Mouse (Mus musculus): ENCODE measurements around the gene Sdhd. TPM values are rescaled to one million over a fixed set of nuclear protein-coding genes. Genes with fewer than 3 reads are reported as not detected.

The Sdhd gene
- total and polyA plus RNA-seq, 2 experiments from 2014 or later: 214 to 308 TPM

DNA sequence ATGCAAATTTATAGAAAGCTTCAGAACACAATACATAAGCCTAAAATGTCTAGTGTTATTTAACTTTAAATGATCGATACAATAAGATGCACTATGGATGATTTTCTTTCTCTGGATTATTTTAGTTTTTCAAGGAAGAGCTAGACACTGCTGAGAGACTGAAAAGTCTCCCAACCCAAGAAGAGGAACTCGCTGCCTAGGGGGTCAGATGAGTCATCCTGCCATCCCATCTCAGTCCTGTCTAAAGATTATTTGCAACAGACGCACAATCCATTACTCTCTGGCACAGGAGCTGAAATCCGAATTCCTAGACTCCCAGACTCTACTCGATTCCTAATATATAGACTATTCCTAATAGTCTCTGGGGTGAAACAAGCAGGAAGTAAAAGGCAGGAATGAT is 51.4 kb downstream of the Sdhd start:
- H3K9ac ChIP-seq (replicated peaks; ENCODE audit: low read length, poor library complexity, severe bottlenecking): no peak overlapping the region
- no peak for TF ChIP-seq CTCF (IDR thresholded peaks at IDR 0.05)
- no peaks in the 10 kb centered on the region for H3K9me3 ChIP-seq (ENCODE audit: low read length)
- H3K36me3 ChIP-seq (ENCODE audit: insufficient read depth, low read length): no peaks in the 10 kb centered on the region
- no peak for DNase-seq (ENCODE audit: low spot score)
- H3K4me2 ChIP-seq (ENCODE audit: low read depth, low read length, poor library complexity, severe bottlenecking): no peak overlapping the region
- no peak for ATAC-seq (ENCODE audit: low FRiP score)
- H3K27ac ChIP-seq (ENCODE audit: low read depth, low read length): no peak overlapping the region
- WGBS: 82% methylated on average over 5 of the region's 5 CpGs
- no peak overlapping the region for H3K4me3 ChIP-seq (ENCODE audit: low read depth, low read length)
- no peaks in the 10 kb centered on the region for H3K27me3 ChIP-seq (ENCODE audit: insufficient read depth, low read length)
- no peaks in the 10 kb centered on the region for H3K4me1 ChIP-seq (ENCODE audit: insufficient read depth, low read length)

DNA sequence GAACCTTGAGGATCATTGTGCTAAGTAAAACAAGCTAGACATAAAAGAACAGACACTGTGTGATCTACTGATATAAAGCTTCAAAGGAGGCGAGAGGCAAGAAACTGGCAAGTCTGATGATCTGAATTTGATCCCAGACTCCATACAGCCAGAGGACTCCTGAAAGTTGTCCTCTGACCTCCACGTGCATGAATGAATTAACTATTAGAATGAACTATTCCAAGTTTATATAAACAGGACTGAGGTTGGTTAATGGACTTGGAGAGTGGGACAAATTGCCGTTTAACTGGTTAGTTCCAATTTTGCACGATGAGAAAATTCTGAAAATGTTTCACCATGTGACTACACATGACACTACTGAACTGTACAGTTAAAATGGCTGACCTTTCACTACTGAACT is 54.7 kb downstream of the Sdhd start:
- no peak for ATAC-seq (ENCODE audit: low FRiP score)
- H3K4me2 ChIP-seq (ENCODE audit: low read depth, low read length, poor library complexity, severe bottlenecking): no peak overlapping the region
- no peak overlapping the region for H3K9ac ChIP-seq (replicated peaks; ENCODE audit: low read length, poor library complexity, severe bottlenecking)
- H3K27ac ChIP-seq (ENCODE audit: low read depth, low read length): no peak overlapping the region
- no peaks in the 10 kb centered on the region for H3K4me1 ChIP-seq (ENCODE audit: insufficient read depth, low read length)
- 92% methylated on average over 4 of the region's 4 CpGs for WGBS
- no peak overlapping the region for H3K4me3 ChIP-seq (ENCODE audit: low read depth, low read length)
- TF ChIP-seq CTCF (IDR thresholded peaks at IDR 0.05): no peak
- H3K27me3 ChIP-seq (ENCODE audit: insufficient read depth, low read length): no peaks in the 10 kb centered on the region
- H3K36me3 ChIP-seq (ENCODE audit: insufficient read depth, low read length): no peaks in the 10 kb centered on the region
- H3K9me3 ChIP-seq (ENCODE audit: low read length): no peaks in the 10 kb centered on the region
- DNase-seq (ENCODE audit: low spot score): no peak

DNA sequence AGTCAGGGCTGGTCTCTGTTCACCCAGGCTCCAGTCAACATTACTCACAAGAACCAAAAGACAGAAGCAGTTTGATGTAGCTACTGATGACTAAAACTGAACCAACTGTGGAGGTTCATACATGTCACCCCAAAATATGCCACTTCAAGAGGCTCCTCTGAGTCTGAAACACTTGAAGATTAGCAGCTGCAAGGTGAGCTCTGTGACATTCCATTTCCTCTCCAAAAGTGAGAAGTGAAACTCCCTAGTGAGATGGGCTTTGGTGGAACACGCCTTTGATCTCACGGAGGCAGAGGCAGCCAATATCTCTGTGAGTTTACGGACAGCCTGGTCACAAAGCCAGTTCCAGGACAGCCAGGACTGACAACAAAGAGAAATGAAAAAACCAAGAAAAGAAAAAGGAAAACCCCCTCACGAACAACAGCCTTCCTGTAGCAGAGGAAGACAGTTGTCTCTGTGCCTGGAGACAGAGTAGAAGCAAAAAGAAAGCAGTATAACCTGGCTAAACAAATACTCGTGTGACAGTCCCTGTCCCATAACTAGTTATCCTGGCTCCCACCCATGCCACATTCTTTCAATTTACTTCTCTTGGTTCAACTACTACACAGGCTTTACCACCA is 55.6 kb downstream of the Sdhd start:
- H3K4me2 ChIP-seq (ENCODE audit: low read depth, low read length, poor library complexity, severe bottlenecking): no peak overlapping the region
- no peaks in the 10 kb centered on the region for H3K4me1 ChIP-seq (ENCODE audit: insufficient read depth, low read length)
- DNase-seq (ENCODE audit: low spot score) (no peak), ATAC-seq (ENCODE audit: low FRiP score) (no peak)
- 38% methylated on average over 5 of the region's 5 CpGs for WGBS
- no peak overlapping the region for H3K9ac ChIP-seq (replicated peaks; ENCODE audit: low read length, poor library complexity, severe bottlenecking)
- H3K27me3 ChIP-seq (ENCODE audit: insufficient read depth, low read length): no peaks in the 10 kb centered on the region
- H3K27ac ChIP-seq (ENCODE audit: low read depth, low read length): no peak overlapping the region
- no peak for TF ChIP-seq CTCF (IDR thresholded peaks at IDR 0.05)
- no peak overlapping the region for H3K4me3 ChIP-seq (ENCODE audit: low read depth, low read length)
- H3K9me3 ChIP-seq (ENCODE audit: low read length): no peaks in the 10 kb centered on the region
- H3K36me3 ChIP-seq (ENCODE audit: insufficient read depth, low read length): no peaks in the 10 kb centered on the region

Other genes with a start within 250 kb of the Sdhd start
- 0.33 TPM in 1 of 2 replicates, not detected in the other for gene Plet1, start 109.3 kb downstream of the Sdhd start, total RNA-seq (2014; rRNA removed)
- gene Plet1, start 109.3 kb downstream of the Sdhd start, polyA plus RNA-seq (2015; fragmentation: Nextera tagmentation; extraction: Ambion mirVana): 0.52 and 0.80 TPM in 2 replicates
- gene Pts, start 75.1 kb downstream of the Sdhd start, total RNA-seq (2014; rRNA removed): 76.6 and 82.3 TPM in 2 replicates
- gene Pts, start 75.1 kb downstream of the Sdhd start, polyA plus RNA-seq (2015; fragmentation: Nextera tagmentation; extraction: Ambion mirVana): 116 and 119 TPM in 2 replicates
- 18.2 and 20.5 TPM in 2 replicates for gene Il18, start 49.0 kb downstream of the Sdhd start, total RNA-seq (2014; rRNA removed)
- gene Il18, start 49.0 kb downstream of the Sdhd start, polyA plus RNA-seq (2015; fragmentation: Nextera tagmentation; extraction: Ambion mirVana): 35.0 and 37.8 TPM in 2 replicates
- 0.14 and 0.49 TPM in 2 replicates for gene Bco2, start 48.6 kb downstream of the Sdhd start, total RNA-seq (2014; rRNA removed)
- 0.42 and 0.48 TPM in 2 replicates for gene Bco2, start 48.6 kb downstream of the Sdhd start, polyA plus RNA-seq (2015; fragmentation: Nextera tagmentation; extraction: Ambion mirVana)
- not detected in 2 replicates for gene Tex12, start 42.5 kb downstream of the Sdhd start, total RNA-seq (2014; rRNA removed)
- gene Tex12, start 42.5 kb downstream of the Sdhd start, polyA plus RNA-seq (2015; fragmentation: Nextera tagmentation; extraction: Ambion mirVana): not detected in 2 replicates
- gene Timm8b, start 98 bp upstream of the Sdhd start, total RNA-seq (2014; rRNA removed): 185 and 193 TPM in 2 replicates
- gene Timm8b, start 98 bp upstream of the Sdhd start, polyA plus RNA-seq (2015; fragmentation: Nextera tagmentation; extraction: Ambion mirVana): 404 and 419 TPM in 2 replicates
- 1.3 and 15.0 TPM in 2 replicates for gene Pih1d2, start 13.5 kb upstream of the Sdhd start, total RNA-seq (2014; rRNA removed)
- 3.3 and 6.1 TPM in 2 replicates for gene Pih1d2, start 13.5 kb upstream of the Sdhd start, polyA plus RNA-seq (2015; fragmentation: Nextera tagmentation; extraction: Ambion mirVana)
- 10.9 and 19.3 TPM in 2 replicates for gene Nkapd1, start 13.7 kb upstream of the Sdhd start, total RNA-seq (2014; rRNA removed)
- gene Nkapd1, start 13.7 kb upstream of the Sdhd start, polyA plus RNA-seq (2015; fragmentation: Nextera tagmentation; extraction: Ambion mirVana): 18.7 and 22.5 TPM in 2 replicates
- gene Dlat, start 56.0 kb upstream of the Sdhd start, total RNA-seq (2014; rRNA removed): 67.4 and 70.3 TPM in 2 replicates
- gene Dlat, start 56.0 kb upstream of the Sdhd start, polyA plus RNA-seq (2015; fragmentation: Nextera tagmentation; extraction: Ambion mirVana): 58.7 and 59.1 TPM in 2 replicates
- 33.3 and 52.6 TPM in 2 replicates for gene Dixdc1, start 135.7 kb upstream of the Sdhd start, total RNA-seq (2014; rRNA removed)
- 26.1 and 28.6 TPM in 2 replicates for gene Dixdc1, start 135.7 kb upstream of the Sdhd start, polyA plus RNA-seq (2015; fragmentation: Nextera tagmentation; extraction: Ambion mirVana)
- gene 2310030G06Rik, start 142.7 kb upstream of the Sdhd start, total RNA-seq (2014; rRNA removed): 1.3 and 1.5 TPM in 2 replicates
- gene 2310030G06Rik, start 142.7 kb upstream of the Sdhd start, polyA plus RNA-seq (2015; fragmentation: Nextera tagmentation; extraction: Ambion mirVana): 2.9 and 3.3 TPM in 2 replicates
- 6.2 and 11.3 TPM in 2 replicates for gene Cryab, start 147.5 kb upstream of the Sdhd start, total RNA-seq (2014; rRNA removed)
- gene Cryab, start 147.5 kb upstream of the Sdhd start, polyA plus RNA-seq (2015; fragmentation: Nextera tagmentation; extraction: Ambion mirVana): 18.7 and 19.7 TPM in 2 replicates
- gene Hspb2, start 148.5 kb upstream of the Sdhd start, total RNA-seq (2014; rRNA removed): 1.1 and 5.2 TPM in 2 replicates
- 2.5 and 2.6 TPM in 2 replicates for gene Hspb2, start 148.5 kb upstream of the Sdhd start, polyA plus RNA-seq (2015; fragmentation: Nextera tagmentation; extraction: Ambion mirVana)
- gene Fdxacb1, start 164.4 kb upstream of the Sdhd start, total RNA-seq (2014; rRNA removed): 9.7 and 14.1 TPM in 2 replicates
- 9.2 and 13.1 TPM in 2 replicates for gene Fdxacb1, start 164.4 kb upstream of the Sdhd start, polyA plus RNA-seq (2015; fragmentation: Nextera tagmentation; extraction: Ambion mirVana)
- 97.6 and 106 TPM in 2 replicates for gene Alg9, start 171.2 kb upstream of the Sdhd start, total RNA-seq (2014; rRNA removed)
- 51.4 and 57.3 TPM in 2 replicates for gene Alg9, start 171.2 kb upstream of the Sdhd start, polyA plus RNA-seq (2015; fragmentation: Nextera tagmentation; extraction: Ambion mirVana)
- gene 1110032A03Rik, start 171.7 kb upstream of the Sdhd start, total RNA-seq (2014; rRNA removed): 29.0 and 33.0 TPM in 2 replicates
- 59.6 and 60.7 TPM in 2 replicates for gene 1110032A03Rik, start 171.7 kb upstream of the Sdhd start, polyA plus RNA-seq (2015; fragmentation: Nextera tagmentation; extraction: Ambion mirVana)
- 14.8 and 17.0 TPM in 2 replicates for gene Ppp2r1b, start 241.5 kb upstream of the Sdhd start, total RNA-seq (2014; rRNA removed)
- gene Ppp2r1b, start 241.5 kb upstream of the Sdhd start, polyA plus RNA-seq (2015; fragmentation: Nextera tagmentation; extraction: Ambion mirVana): 27.9 and 30.2 TPM in 2 replicates